12 mouse cellular contexts compared by ENCODE assay signal in genomic region chr7:135144731-135145130, GRCm38 (mm10).
"Had no signal": no experiment of that assay in that cellular context is flagged by ENCODE, and none has a peak within 500 bp of the region (broad histone marks: within the 10 kb centered on the region; RNA-seq: fewer than 3 reads in every experiment).

No protein-coding gene starts in this region.

- DNase-seq: retina, postnatal 1 day; right cerebral cortex, adult 18-20 months; right cerebral cortex, postnatal 14 days; right cerebral cortex, postnatal 25 days; right cerebral cortex, postnatal 4 days; spleen, adult 18-20 months; thymus, adult 18-20 months; thymus, adult 2 months; thymus, postnatal 14 days; thymus, postnatal 25 days; thymus, postnatal 36 days; thymus, postnatal 4 days had no signal
